Mouse (Mus musculus) stomach, postnatal 0 days (tissue): ENCODE measurements around the gene Krtap5-2. TPM values are rescaled to one million over a fixed set of nuclear protein-coding genes. Genes with fewer than 3 reads are reported as not detected.
A peak's percentile ranks its signal among the peaks of the same experiment; 100 is the strongest.

ENCODE experiments used
- ATAC-seq: fragments of 200-750 bp; cut with Nextera tagmentation; 2 replicates; pipeline ENCODE4 v1.8.0; 2017; ENCODE audit not compliant: low FRiP score, low TSS enrichment
- DNase-seq: peaks from one replicate; pipeline ENCODE4 v3.0.0-alpha.2; 2016; ENCODE audit warnings: low spot score
- H3K27ac ChIP-seq: fragments of 300-500 bp; sonication (generic); replicated peaks from 2 replicates; pipeline ENCODE4 v1.5.1; 2014; ENCODE audit warnings: mild to moderate bottlenecking, control low read depth
- H3K27me3 ChIP-seq: fragments of 300-500 bp; sonication (generic); 2 replicates; pipeline ENCODE4 v1.6.1; 2014; ENCODE audit warnings: low read length; ENCODE audit not compliant: control insufficient read depth, insufficient read depth
- H3K36me3 ChIP-seq: fragments of 300-500 bp; sonication (generic); 2 replicates; pipeline ENCODE4 v1.6.1; 2014; ENCODE audit warnings: low read length, mixed read lengths; ENCODE audit not compliant: control insufficient read depth, insufficient read depth
- H3K4me1 ChIP-seq: fragments of 300-500 bp; sonication (generic); replicated peaks from 2 replicates; pipeline ENCODE4 v1.6.1; 2014; ENCODE audit warnings: antibody characterized with exemption; ENCODE audit not compliant: control insufficient read depth, insufficient read depth
- H3K4me2 ChIP-seq: fragments of 300-500 bp; sonication (generic); replicated peaks from 2 replicates; pipeline ENCODE4 v1.6.1; 2014; ENCODE audit warnings: low read depth, mild to moderate bottlenecking, control low read depth, moderate library complexity
- H3K4me3 ChIP-seq: fragments of 300-500 bp; sonication (generic); 2 replicates; pipeline ENCODE4 v1.5.1; 2014; ENCODE audit warnings: low read depth, low read length, control low read depth
- H3K9ac ChIP-seq: fragments of 300-500 bp; sonication (generic); 2 replicates; pipeline ENCODE4 v1.6.1; 2014; ENCODE audit warnings: mild to moderate bottlenecking, low read length, control low read depth, mixed read lengths
- H3K9me3 ChIP-seq: fragments of 300-500 bp; sonication (generic); 2 replicates; pipeline ENCODE4 v1.6.1; 2016; ENCODE audit warnings: low read length; ENCODE audit not compliant: control insufficient read depth
- CTCF ChIP-seq: IDR thresholded peaks from 2 replicates; pipeline ENCODE4 v1.5.1; 2016; ENCODE audit warnings: antibody characterized with exemption, low read depth, mild to moderate bottlenecking, moderate library complexity
- EP300 ChIP-seq: optimal IDR thresholded peaks from 2 replicates; pipeline ENCODE3; 2016; ENCODE audit warnings: antibody characterized with exemption
- WGBS: fragments of 180-500 bp; shearing (Covaris S2); extraction: QIAGEN DNeasy Blood & Tissue Kit; methylation state at CpG from one replicate; pipeline ENCODE4 v1.1.7; 2014; 5-methylcytosine and 5-hydroxymethylcytosine counted together
- polyA plus RNA-seq: library from polyadenylated mRNA; unstranded; fragments of >200 nt; fragmentation: Nextera tagmentation; extraction: Ambion mirVana; gene quantifications from 2 replicates; pipeline ENCODE4 v1.2.1, GENCODE M21; 2015

Krtap5-2 gene
- polyA plus RNA-seq, 1 experiment from 2014 or later, result not detected

DNA sequence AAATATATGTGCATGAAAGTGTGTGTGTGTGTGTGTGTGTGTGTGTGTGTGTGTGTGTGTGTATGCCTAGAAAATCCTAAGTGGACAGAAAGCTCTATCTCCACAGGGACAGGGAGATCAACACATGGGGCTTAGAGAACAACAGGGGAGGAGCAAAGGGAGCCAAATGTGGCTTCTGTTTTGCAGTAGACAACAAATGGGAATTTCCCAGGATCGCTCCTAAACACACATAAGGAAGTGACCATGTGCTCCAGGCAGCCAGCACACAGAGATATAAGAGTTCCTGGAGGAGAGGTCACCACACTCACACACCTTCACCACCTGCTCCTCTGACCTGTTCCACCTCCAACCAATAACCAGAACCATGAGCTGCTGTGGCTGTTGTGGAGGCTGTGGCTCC is 25.3 kb upstream of the Krtap5-2 start, which contains the start of gene Krtap5-3:
Gene Krtap5-3, plus strand, starts transcription at position 301 of the 400 bp plus-strand sequence.
- H3K4me2 ChIP-seq, result no peak within 1 kb of the TSS
- TF ChIP-seq CTCF (no peak), EP300 (no peak)
- no peaks in the 10 kb centered on the region for H3K36me3 ChIP-seq
- 50% methylated on average over 1 of the region's 1 CpGs for WGBS
- no peaks in the 10 kb centered on the region for H3K27me3 ChIP-seq
- H3K9me3 ChIP-seq, result no peaks in the 10 kb centered on the region
- ATAC-seq (0 out of 2 replicates have a peak, but pooled peaks have one; percentile 35), DNase-seq (no peak)
- no peaks in the 10 kb centered on the region for H3K4me1 ChIP-seq
- no peak within 1 kb of the TSS for H3K9ac ChIP-seq
- H3K27ac ChIP-seq, result no peak within 1 kb of the TSS
- H3K4me3 ChIP-seq, result no peak within 1 kb of the TSS

DNA sequence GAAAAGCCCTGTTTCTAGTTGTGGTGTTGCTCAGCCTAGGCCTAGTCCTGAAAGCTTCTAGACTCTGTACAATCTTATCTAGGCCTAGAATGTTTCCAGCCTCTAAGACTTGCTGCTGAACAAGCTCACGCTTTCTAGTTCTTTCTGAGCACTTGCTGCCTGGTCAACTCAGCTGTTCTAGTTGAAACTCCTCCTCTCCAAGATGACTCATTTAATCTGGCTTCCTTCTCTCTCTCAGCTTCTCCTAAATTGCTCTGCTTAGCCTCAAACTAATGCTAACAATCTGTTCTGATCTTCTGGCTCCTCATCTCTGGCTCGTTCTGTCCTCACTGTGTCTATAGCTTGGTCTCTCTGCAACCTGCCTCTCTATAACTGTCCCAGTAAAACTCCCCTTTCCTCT is 22.9 kb upstream of the Krtap5-2 start:
- Histone ChIP-seq H3K9me3 (no peaks in the 10 kb centered on the region), H3K4me1 (no peaks in the 10 kb centered on the region), H3K36me3 (no peaks in the 10 kb centered on the region), H3K27me3 (no peaks in the 10 kb centered on the region), H3K9ac (no peak overlapping the region), H3K4me2 (no peak overlapping the region), H3K27ac (no peak overlapping the region), H3K4me3 (no peak overlapping the region)
- no peak for DNase-seq
- WGBS, result 58% methylated on average over 2 of the region's 2 CpGs
- no peak for ATAC-seq
- TF ChIP-seq EP300 (no peak), CTCF (no peak)

DNA sequence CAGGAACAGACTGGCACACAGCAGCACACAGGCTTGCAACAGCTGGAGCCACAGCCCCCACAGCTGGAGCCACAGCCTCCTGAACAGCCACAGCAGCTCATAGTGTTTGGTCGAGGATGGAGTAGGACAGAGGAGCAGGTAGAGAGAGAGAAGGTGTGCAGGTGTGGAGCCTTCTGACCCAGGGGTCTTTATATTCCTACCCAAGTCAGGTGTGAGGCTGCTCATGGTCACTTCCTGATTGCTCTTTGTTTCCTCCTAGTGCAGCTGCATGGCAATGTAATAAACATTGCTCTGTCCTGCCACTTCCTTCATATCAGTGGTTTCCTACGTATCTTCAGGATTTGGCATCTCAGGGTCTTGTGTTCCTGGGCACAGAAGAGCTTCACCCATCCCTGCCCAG is 14.5 kb upstream of the Krtap5-2 start, which contains the start of gene Gm10153:
Gene Gm10153, minus strand, starts transcription at position 101 of the 400 bp plus-strand sequence.
- TF ChIP-seq EP300 (no peak), CTCF (no peak)
- ATAC-seq (no peak), DNase-seq (no peak)
- H3K4me3 ChIP-seq, result no peak within 1 kb of the TSS
- no peak within 1 kb of the TSS for H3K4me2 ChIP-seq
- 38% methylated on average over 2 of the region's 2 CpGs for WGBS
- H3K27ac ChIP-seq, result no peak within 1 kb of the TSS
- H3K27me3 ChIP-seq, result no peaks in the 10 kb centered on the region
- no peak within 1 kb of the TSS for H3K9ac ChIP-seq
- no peaks in the 10 kb centered on the region for H3K9me3 ChIP-seq
- no peaks in the 10 kb centered on the region for H3K36me3 ChIP-seq
- no peaks in the 10 kb centered on the region for H3K4me1 ChIP-seq

DNA sequence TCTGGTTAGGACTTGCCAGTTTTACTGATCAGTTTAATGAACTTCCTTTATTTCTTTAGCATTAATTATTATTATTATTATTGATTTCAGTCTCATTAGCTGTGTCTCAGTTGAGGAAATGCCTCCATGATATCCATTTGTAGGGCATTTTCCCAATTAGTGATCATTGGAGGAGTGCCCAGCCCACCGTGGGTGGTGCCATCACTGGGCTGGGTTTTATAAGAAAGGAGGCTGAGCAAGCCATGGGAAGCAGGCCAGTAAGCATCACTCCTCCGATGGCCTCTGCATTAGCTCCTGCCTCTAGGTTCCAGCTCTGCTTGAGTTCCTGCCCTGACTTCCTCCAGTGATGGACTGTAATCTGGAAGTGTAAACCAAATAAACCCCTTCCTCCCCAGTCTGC is 12.4 kb upstream of the Krtap5-2 start:
- H3K9ac ChIP-seq, result no peak overlapping the region
- no peaks in the 10 kb centered on the region for H3K4me1 ChIP-seq
- no peak for DNase-seq

DNA sequence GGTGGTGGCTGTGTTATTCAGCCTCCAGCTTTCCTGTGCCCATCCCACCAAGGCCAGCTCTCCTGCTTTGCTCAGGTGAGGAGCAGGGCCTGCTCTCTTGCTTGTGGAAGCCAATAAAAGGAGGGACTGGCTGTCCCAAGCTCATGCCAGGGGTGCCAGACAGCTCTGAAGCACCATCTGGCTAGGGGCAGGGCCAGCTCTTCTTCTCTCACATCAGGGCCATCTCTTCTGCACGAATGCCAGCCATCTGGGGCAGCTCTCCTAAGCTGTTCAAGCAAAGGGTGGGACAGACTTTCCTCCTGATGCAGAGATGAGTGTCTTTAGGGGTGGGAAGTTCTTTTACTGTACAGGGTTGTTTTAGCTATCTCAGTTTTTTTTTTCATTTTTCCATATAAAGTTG is 5.2 kb upstream of the Krtap5-2 start:
- Histone ChIP-seq H3K4me1 (no peaks in the 10 kb centered on the region), H3K27me3 (no peaks in the 10 kb centered on the region), H3K9me3 (no peaks in the 10 kb centered on the region), H3K4me3 (no peak overlapping the region), H3K36me3 (no peaks in the 10 kb centered on the region), H3K4me2 (no peak overlapping the region), H3K27ac (no peak overlapping the region), H3K9ac (no peak overlapping the region)
- TF ChIP-seq EP300, result no peak
- no peak for TF ChIP-seq CTCF
- no peak for DNase-seq
- WGBS, result 37% methylated on average over 1 of the region's 1 CpGs
- ATAC-seq, result no peak

More for the DNA sequence above, 12.4 kb upstream of the Krtap5-2 start:
- 74% methylated on average over 2 of the region's 2 CpGs for WGBS
- no peaks in the 10 kb centered on the region for H3K9me3 ChIP-seq
- H3K4me2 ChIP-seq, result no peak overlapping the region
- no peak overlapping the region for H3K4me3 ChIP-seq
- ATAC-seq, result no peak
- TF ChIP-seq CTCF (no peak), EP300 (no peak)
- H3K27me3 ChIP-seq, result no peaks in the 10 kb centered on the region
- H3K27ac ChIP-seq, result no peak overlapping the region
- no peaks in the 10 kb centered on the region for H3K36me3 ChIP-seq

DNA sequence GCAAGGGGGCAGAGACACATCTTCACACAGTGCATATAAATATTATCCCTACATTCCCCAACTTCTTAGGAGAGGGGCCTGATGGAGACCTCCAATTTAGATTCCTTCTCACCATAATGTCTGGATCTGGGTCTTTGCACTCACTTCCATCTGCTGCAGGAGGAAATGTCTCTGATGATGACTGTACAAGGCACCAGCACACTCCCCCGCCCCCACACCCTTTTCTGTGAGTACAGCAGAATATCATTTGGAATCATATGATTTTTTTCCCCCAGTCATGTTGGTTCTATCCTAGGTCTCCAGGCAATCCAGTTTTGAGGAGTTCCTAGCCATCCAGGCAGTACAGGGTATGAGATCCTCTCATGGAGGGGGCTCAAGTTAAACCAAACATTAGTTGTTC is 2.9 kb upstream of the Krtap5-2 start:
- DNase-seq (no peak), ATAC-seq (no peak)
- Histone ChIP-seq H3K36me3 (no peaks in the 10 kb centered on the region), H3K4me3 (no peak overlapping the region), H3K27me3 (no peaks in the 10 kb centered on the region), H3K4me2 (no peak overlapping the region), H3K27ac (no peak overlapping the region), H3K9ac (no peak overlapping the region), H3K9me3 (no peaks in the 10 kb centered on the region), H3K4me1 (no peaks in the 10 kb centered on the region)
- WGBS, result 78% methylated on average over 1 of the region's 1 CpGs
- TF ChIP-seq CTCF (no peak), EP300 (no peak)
